49 mouse cellular contexts compared by ENCODE assay signal in the genomic region with DNA sequence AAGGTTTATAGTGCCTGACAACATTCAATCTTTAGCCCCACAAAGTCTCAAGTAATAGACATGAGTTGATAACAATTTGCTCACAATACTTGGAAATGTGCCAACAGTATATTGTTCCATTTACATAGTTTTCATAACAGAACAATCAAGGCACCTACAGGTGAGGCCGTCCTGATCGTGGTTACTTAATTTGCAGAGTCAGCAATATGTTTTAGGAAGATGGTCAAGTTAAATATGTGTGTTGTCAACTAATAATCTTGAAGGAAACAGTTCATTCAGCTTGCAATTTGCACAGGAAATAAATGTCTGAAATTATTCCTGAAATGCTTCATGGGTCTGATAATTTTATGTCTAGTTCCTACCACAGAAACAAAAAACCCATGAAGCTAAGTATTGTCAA. TPM values are rescaled to one million over a fixed set of nuclear protein-coding genes. Genes with fewer than 3 reads are reported as not detected.
"Had no signal": no experiment of that assay in that cellular context is flagged by ENCODE, and none has a peak within 500 bp of the region (broad histone marks: within the 10 kb centered on the region; RNA-seq: fewer than 3 reads in every experiment).

No protein-coding gene starts in this region.

- H3K9me3 ChIP-seq: heart, embryonic 10.5 days; heart, embryonic 12.5 days; heart, embryonic 13.5 days; heart, embryonic 15.5 days; hindbrain, embryonic 10.5 days; hindbrain, embryonic 13.5 days; hindbrain, embryonic 15.5 days; intestine, embryonic 15.5 days; kidney, embryonic 15.5 days had no signal

- H3K36me3 ChIP-seq: heart, embryonic 10.5 days; heart, embryonic 12.5 days; heart, embryonic 13.5 days; heart, embryonic 15.5 days; hindbrain, embryonic 10.5 days; hindbrain, embryonic 13.5 days; hindbrain, embryonic 15.5 days; intestine, embryonic 15.5 days; kidney, embryonic 15.5 days had no signal

- H3K4me3 ChIP-seq: heart, embryonic 10.5 days; heart, embryonic 12.5 days; heart, embryonic 13.5 days; heart, embryonic 15.5 days; hindbrain, embryonic 10.5 days; hindbrain, embryonic 13.5 days; hindbrain, embryonic 15.5 days; intestine, embryonic 15.5 days; kidney, embryonic 15.5 days; layer of hippocampus, adult 2 months; left cerebral cortex, adult 2 months had no signal

- H3K4me2 ChIP-seq: heart, embryonic 11.5 days; heart, embryonic 12.5 days; heart, embryonic 13.5 days; heart, embryonic 15.5 days; hindbrain, embryonic 13.5 days; hindbrain, embryonic 14.5 days; hindbrain, embryonic 15.5 days; intestine, embryonic 15.5 days; kidney, embryonic 15.5 days had no signal

- H3K9ac ChIP-seq: heart, embryonic 12.5 days; heart, embryonic 13.5 days; heart, embryonic 15.5 days; hindbrain, embryonic 13.5 days; hindbrain, embryonic 14.5 days; hindbrain, embryonic 15.5 days; intestine, embryonic 15.5 days; kidney, embryonic 15.5 days had no signal

- H3K27me3 ChIP-seq: heart, embryonic 12.5 days; heart, embryonic 13.5 days; heart, embryonic 15.5 days; hindbrain, embryonic 13.5 days; hindbrain, embryonic 15.5 days; intestine, embryonic 15.5 days; kidney, embryonic 15.5 days had no signal

- H3K27ac ChIP-seq: heart, embryonic 10.5 days; heart, embryonic 13.5 days; heart, embryonic 15.5 days; hindbrain, embryonic 10.5 days; hindbrain, embryonic 13.5 days; hindbrain, embryonic 14.5 days; hindbrain, embryonic 15.5 days; hindbrain, postnatal 0 days; intestine, embryonic 15.5 days; kidney, embryonic 15.5 days; kidney, postnatal 0 days; layer of hippocampus, adult 2 months; left cerebral cortex, adult 2 months had no signal

- DNase-seq: heart, postnatal 10 days; heart, postnatal 14 days; heart, postnatal 36 days; heart, postnatal 4 days; kidney, adult 11 months; kidney, adult 18-20 months; kidney, adult 2 months; kidney, adult 8-10 months; kidney, adult 9 months; kidney, postnatal 10 days; kidney, postnatal 14 days; kidney, postnatal 25 days; kidney, postnatal 36 days; layer of hippocampus, adult 9-11 months; layer of hippocampus, postnatal 36 days had no signal

- H3K4me1 ChIP-seq: heart, embryonic 10.5 days; heart, embryonic 12.5 days; heart, embryonic 13.5 days; heart, embryonic 15.5 days; hindbrain, embryonic 10.5 days; hindbrain, embryonic 13.5 days; hindbrain, embryonic 15.5 days; intestine, embryonic 15.5 days; kidney, embryonic 15.5 days had no signal

- ATAC-seq: hindbrain, embryonic 16.5 days; hindbrain, postnatal 0 days; inflammation-experienced regulatory T-cells, adult 6 months; intestine, embryonic 15.5 days; intestine, embryonic 16.5 days; intestine, postnatal 0 days had no signal

RNA-seq across cellular contexts. Expression of a gene that starts 27.6 kb away (rescaled TPM):
- total RNA-seq: heart, postnatal 10 days; heart, postnatal 14 days; heart, postnatal 25 days; heart, postnatal 36 days; heart, postnatal 4 days; hindbrain, postnatal 0 days; layer of hippocampus, adult 18-20 months; layer of hippocampus, adult 2 months; layer of hippocampus, adult 8-10 months; layer of hippocampus, postnatal 10 days; layer of hippocampus, postnatal 14 days; layer of hippocampus, postnatal 25 days; layer of hippocampus, postnatal 36 days; left cerebral cortex, adult 2 months; left cerebral cortex, adult 8-10 months had no signal
- polyA plus RNA-seq: heart, embryonic 10.5 days; heart, embryonic 11.5 days; heart, embryonic 12.5 days; heart, embryonic 13.5 days; heart, embryonic 14.5 days; heart, embryonic 15.5 days; heart, embryonic 16.5 days; heart, postnatal 0 days; hindbrain, embryonic 10.5 days; hindbrain, embryonic 11.5 days; hindbrain, embryonic 13.5 days; hindbrain, embryonic 14.5 days; hindbrain, embryonic 15.5 days; hindbrain, embryonic 16.5 days; hindbrain, postnatal 0 days; inflammation-experienced regulatory T-cells, adult 6 months; intestine, embryonic 14.5 days; intestine, embryonic 15.5 days; intestine, embryonic 16.5 days; intestine, postnatal 0 days; kidney, adult 2 months; kidney, embryonic 14.5 days; kidney, embryonic 15.5 days; kidney, embryonic 16.5 days; kidney, postnatal 0 days; large intestine, adult 2 months had no signal
